Mouse (Mus musculus) c-Kit-positive CD71-negative TER-119-negative erythroid progenitor cells, embryonic 14.5 days (primary cell): ENCODE data around the gene Scn2b.

Experiments
- DNase-seq: peaks from one replicate; pipeline ENCODE4 v3.0.0-alpha.2; 2013; ENCODE audit warnings: low read depth

Gene Scn2b

DNA sequence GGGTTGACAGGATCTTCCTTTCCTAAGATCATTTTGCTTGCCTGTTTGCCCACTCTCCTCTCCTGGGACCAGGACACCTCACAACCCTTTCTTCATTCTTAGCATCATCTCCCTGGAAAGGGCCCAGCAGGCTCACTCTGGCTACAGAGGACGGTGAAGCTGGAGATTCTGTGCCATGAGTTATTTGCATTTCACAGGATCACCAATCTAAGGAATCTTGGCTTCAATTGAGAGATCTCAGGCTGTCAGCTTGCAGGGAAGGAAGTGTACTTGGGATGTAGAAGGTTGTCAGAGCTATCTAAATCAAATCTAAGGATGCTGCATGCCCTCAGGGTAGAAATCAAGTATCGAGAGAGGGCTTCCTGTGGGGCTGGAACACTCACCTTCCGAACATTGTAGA is 55.9 kb downstream of the Scn2b start:
- DNase-seq, result no peak

DNA sequence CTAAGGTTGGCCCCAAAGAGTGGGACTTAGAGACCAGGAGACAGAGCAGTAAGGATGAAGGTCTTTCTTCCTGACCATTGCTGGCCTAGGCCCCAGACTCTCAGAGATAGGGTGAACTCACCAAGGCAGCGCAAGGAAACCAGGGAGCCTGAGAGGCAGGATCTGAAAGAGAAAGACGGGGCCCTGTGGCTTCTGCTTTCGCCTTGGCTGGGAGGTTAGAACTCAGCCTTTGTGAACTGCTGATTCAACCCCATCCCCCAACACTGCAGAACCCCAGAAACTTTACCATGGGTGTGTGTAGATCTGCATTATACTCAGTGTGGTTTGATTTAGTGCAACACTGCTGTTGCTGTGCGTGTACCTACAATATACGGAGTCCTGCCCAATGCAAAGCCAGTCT is 61.7 kb downstream of the Scn2b start:
- DNase-seq, result no peak
